Mouse (Mus musculus) gastrocnemius, adult 8-10 months (tissue): ENCODE data around the gene Tecr. TPM values are rescaled to one million over a fixed set of nuclear protein-coding genes. Genes with fewer than 3 reads are reported as not detected.

Source experiments
- DNase-seq, 2 experiments: peaks; one replicate each; pipeline ENCODE4 v3.0.0; 2022; ENCODE audit warnings: low spot score in 2 of 2
- total RNA-seq, 4 experiments: library from RNA; stranded (reverse); gene quantifications; 2 replicates each; pipeline ENCODE4 v1.2.4; 2022

Tecr gene
- total RNA-seq, 4 experiments from 2014 or later, result 461 to 506 (median 481) TPM

GRCm38 (mm10) chr8:83566469-83567395 is 41.0 kb downstream of the Tecr start, which contains the start of gene Ndufb7:
TSS of gene Ndufb7 (plus strand) at chr8:83566671.
- DNase-seq, result peak; percentile 92

- DNase-seq, result no peak
Measured at GRCm38 (mm10) chr8:83565731-83566375, 41.9 kb downstream of the Tecr start.

GRCm38 (mm10) chr8:83563246-83563645 is 44.5 kb downstream of the Tecr start:
- no peak for DNase-seq

- DNase-seq, result no peak
Measured at GRCm38 (mm10) chr8:83562669-83563068, 45.1 kb downstream of the Tecr start.

- DNase-seq, result no peak
Measured at GRCm38 (mm10) chr8:83535736-83536135, 72.0 kb downstream of the Tecr start, which contains the start of gene Olfr370. TSS of gene Olfr370 (plus strand) at chr8:83535780.

GRCm38 (mm10) chr8:83534802-83535201 is 73.0 kb downstream of the Tecr start:
- DNase-seq, result no peak

Other genes with a start within 250 kb of the Tecr start
- gene Clgn, start 218.1 kb downstream of the Tecr start, total RNA-seq, result not detected
- 10 to 100 TPM; 49.1 to 54.1 (median 51.7) TPM for gene Scoc, start 149.6 kb downstream of the Tecr start, total RNA-seq
- gene Olfr370, start 72.2 kb downstream of the Tecr start, total RNA-seq, result not detected
- 100 to 1,000 TPM; 262 to 329 (median 295) TPM for gene Ndufb7, start 41.3 kb downstream of the Tecr start, total RNA-seq
- gene Dnajb1, start 222 bp upstream of the Tecr start, total RNA-seq, result 1 to 10 TPM; 3.6 to 7.9 (median 3.8) TPM
- gene Gipc1, start 44.7 kb upstream of the Tecr start, total RNA-seq, result 10 to 100 TPM; 14.5 to 18.1 (median 17.6) TPM
- under 1 TPM in 2 of 4 experiments, not detected in 2; 0.15 to 0.16 TPM for gene Ptger1, start 58.7 kb upstream of the Tecr start, total RNA-seq
- gene Pkn1, start 91.2 kb upstream of the Tecr start, total RNA-seq, result 10 to 100 TPM; 23.2 to 24.1 (median 23.6) TPM
- 10 to 100 TPM; 10.6 to 12.0 (median 11.7) TPM for gene Ddx39, start 107.2 kb upstream of the Tecr start, total RNA-seq
- 10 to 100 TPM; 14.6 to 17.2 (median 15.6) TPM for gene Adgre5, start 133.4 kb upstream of the Tecr start, total RNA-seq